Mouse (Mus musculus): ENCODE measurements around the gene Dtx2.

- no peak for TF ChIP-seq CTCF (conservative IDR thresholded peaks at IDR 0.05 in 1 of 2, IDR thresholded peaks at IDR 0.05 in 1 of 2; ENCODE audit: low read depth in 2 of 2, low read length in 2 of 2)
- TF ChIP-seq EP300 (IDR thresholded peaks at IDR 0.05; ENCODE audit: low read length), result no peak
- TF ChIP-seq POLR2A (IDR thresholded peaks at IDR 0.05; ENCODE audit: low read depth, low read length), result no peak
- no peak for TF ChIP-seq MAX (IDR thresholded peaks at IDR 0.05; ENCODE audit: low read length)
- TF ChIP-seq POLR2AphosphoS2 (IDR thresholded peaks at IDR 0.05; ENCODE audit: low read depth, low read length), result no peak
- TF ChIP-seq ZMIZ1 (IDR thresholded peaks at IDR 0.05; ENCODE audit: low read depth, low read length), result no peak
- TF ChIP-seq GABPA (IDR thresholded peaks at IDR 0.05; ENCODE audit: insufficient replicate concordance, low read depth, low read length), result no peak
- no peak for TF ChIP-seq MAZ (IDR thresholded peaks at IDR 0.05; ENCODE audit: low read depth, low read length)
Measured at GRCm38 (mm10) chr5:136015586-136015985, 21.0 kb downstream of the Dtx2 start.

All from CH12.LX (cell line).